Mouse (Mus musculus) frontal cortex, postnatal 14 days (tissue): ENCODE results near the gene Msrb3.
A peak's percentile ranks its signal among the peaks of the same experiment; 100 is the strongest.

Experiments used
- DNase-seq, 2 experiments: peaks; one replicate each; pipeline ENCODE4 v3.0.0; 2022; ENCODE audit warnings: low spot score in 2 of 2

The Msrb3 gene

GRCm38 (mm10) chr10:120898785-120899762 lies at the start of gene Msrb3:
Gene Msrb3 (minus strand): TSS chr10:120899101.
- DNase-seq: peak in 1 of 2 experiments; percentile 37

DNA sequence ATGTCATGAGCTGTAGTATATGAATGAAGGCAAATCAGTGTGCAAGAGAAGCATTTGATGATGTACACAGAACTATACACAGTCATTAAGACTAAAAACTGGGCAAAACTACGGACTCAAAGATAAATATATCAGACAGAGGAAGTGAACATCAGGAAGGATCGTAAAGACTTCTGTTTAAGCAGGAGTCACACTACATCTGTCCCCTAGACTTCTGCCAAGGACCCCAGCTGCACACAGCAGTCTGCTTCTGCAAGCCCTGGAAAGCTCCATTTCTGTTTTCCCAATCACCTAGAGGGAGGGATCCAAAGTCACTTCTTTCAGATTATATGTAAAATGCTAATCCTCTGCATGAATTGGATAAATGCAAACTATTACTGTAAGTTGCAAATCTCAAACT lies 49.6 kb upstream of the Msrb3 start:
- no peak for DNase-seq

GRCm38 (mm10) chr10:120947842-120948241 lies 48.9 kb upstream of the Msrb3 start:
- no peak for DNase-seq

- no peak for DNase-seq
These were observed 47.9 kb upstream of the Msrb3 start for GRCm38 (mm10) chr10:120946847-120947246.

DNA sequence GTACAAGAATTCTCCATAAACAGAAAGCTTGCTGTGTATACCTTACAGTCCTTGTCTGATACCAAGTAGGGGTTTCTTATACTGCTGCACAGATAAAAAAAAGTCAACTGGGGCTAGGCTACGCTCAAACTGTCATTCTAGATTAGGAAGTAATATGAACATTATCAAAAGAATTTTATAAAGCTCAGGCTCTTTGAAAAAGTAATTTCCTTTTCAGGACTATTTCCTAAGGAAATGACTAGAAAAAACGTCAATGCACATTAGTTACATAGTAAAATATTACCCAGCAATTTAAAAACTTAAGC lies 40.0 kb upstream of the Msrb3 start:
- no peak for DNase-seq

DNA sequence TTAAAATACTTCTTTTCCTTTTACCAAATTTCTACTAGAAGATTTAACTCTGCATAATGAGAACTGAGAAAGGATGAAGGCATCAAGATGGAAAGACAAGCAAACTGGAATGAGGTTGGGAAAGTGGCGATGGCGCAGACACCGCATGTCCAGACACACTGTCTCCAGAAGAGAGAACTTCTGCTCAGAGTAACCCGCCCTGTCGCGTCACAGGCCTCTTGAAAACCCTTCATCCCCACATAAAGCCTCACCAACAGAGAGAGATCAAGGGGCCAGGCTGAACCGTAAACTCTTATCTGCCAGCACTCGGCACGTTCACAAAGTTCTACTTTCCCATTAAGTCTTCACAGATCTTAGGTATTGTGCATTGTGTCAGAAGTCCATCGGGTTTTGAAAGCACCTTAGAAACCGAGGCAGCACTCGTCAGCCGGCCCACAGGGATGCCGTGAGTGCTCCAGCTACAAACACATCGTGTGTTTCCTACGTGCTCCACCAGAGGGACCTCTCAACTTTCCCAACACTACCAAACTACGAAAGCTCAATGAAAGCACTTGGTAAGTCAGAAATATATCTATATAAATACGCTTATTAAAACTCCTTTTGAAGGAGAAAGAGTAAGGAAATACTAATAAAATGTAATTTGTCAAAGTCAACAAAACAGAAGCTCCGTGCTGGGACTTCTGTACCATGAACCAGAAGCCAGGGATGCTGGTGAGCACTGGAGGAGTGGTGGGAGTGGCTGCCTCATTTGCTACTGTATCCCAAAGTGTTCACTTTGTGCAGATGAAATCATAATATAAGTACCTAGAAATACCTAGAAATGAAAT lies 39.4 kb upstream of the Msrb3 start:
- peak in 1 of 2 experiments; percentile 57 for DNase-seq

- DNase-seq: no peak
These were observed 30.6 kb upstream of the Msrb3 start for GRCm38 (mm10) chr10:120929536-120929935.

DNA sequence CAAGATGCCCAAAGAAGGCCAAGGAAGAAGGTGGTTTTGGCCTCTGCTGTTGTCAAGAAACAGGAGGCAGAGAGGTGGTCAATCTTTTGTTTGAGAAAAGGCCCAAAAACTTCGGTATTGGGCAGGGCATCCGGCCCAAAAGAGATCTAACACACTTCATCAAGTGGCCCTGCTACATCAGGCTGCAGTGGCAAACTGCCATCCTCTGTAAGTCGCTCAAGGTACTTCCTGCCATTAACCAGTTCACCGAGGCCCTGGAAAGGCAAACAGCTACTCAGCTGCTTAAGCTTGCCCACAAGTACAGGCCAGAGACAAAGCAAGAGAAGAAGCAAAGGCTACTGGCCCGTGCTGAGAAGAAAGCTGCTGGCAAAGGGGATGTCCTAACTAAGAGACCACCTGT lies 29.3 kb upstream of the Msrb3 start:
- no peak for DNase-seq

GRCm38 (mm10) chr10:120926156-120926555 lies 27.3 kb upstream of the Msrb3 start:
- DNase-seq: no peak

DNA sequence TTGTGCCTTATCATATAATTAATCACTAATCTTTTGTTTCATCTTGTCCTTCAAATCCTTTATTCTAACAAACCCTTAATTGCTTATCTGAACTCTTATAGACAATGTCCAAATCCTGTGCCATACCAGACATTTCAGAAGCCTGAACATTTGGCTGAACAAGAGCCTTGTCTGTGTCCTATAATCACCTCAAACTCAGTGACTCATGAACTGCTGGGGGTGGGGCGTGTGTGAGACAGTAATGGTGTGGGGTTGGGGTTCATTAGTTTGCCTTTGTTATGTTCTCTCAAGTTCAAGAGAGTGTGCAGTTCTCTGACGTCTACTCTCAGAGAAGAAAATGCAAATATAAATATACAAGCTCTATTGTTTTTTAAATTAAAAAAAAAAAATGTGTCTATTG lies 22.6 kb upstream of the Msrb3 start:
- no peak for DNase-seq

DNA sequence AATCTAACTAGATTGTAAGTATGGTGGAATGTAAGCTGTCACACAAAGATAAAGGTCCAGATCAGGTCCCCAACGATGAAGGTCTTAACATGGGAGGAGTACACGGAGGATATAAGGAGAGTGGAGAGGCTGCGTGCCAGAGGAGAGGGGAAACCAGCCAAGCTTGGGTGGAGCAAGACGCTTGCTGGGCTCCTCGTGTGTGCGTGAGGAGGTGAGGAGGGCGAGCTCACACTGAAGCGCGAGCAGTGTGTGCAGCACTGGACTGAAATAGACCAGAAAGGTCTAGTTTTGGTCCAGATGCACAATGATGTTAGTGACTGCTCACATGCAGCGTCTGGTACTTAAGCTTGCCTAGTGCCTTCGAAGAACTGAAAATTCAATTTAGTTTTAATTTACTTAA lies 21.7 kb upstream of the Msrb3 start:
- DNase-seq: no peak

DNA sequence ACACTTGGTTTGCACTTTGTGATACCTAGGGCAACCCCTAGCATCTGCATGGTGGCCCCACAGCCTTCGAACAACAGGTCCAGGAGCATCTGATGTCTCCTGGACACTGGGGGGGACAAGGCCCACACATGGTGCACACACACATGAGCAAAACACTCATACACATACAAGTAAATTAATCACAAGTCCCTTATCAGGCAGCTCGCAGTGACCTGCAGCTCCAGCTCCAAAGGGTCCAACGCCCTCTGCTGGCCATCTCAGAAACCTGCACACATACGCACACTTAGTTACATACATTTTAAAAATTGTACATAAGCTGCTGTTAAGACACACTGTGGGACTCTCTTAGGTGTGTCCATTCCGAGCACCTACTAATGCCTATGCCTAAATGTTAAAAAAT lies 17.3 kb upstream of the Msrb3 start:
- no peak for DNase-seq

- no peak for DNase-seq
These were observed 16.2 kb upstream of the Msrb3 start for GRCm38 (mm10) chr10:120914948-120915631.

GRCm38 (mm10) chr10:120914286-120914685 lies 15.4 kb upstream of the Msrb3 start:
- no peak for DNase-seq

- DNase-seq: no peak
These were observed 14.9 kb upstream of the Msrb3 start for GRCm38 (mm10) chr10:120913796-120914195.

- no peak for DNase-seq
These were observed 13.1 kb upstream of the Msrb3 start for GRCm38 (mm10) chr10:120911971-120912370.

- no peak for DNase-seq
These were observed 10.1 kb upstream of the Msrb3 start for GRCm38 (mm10) chr10:120908776-120909574.

DNA sequence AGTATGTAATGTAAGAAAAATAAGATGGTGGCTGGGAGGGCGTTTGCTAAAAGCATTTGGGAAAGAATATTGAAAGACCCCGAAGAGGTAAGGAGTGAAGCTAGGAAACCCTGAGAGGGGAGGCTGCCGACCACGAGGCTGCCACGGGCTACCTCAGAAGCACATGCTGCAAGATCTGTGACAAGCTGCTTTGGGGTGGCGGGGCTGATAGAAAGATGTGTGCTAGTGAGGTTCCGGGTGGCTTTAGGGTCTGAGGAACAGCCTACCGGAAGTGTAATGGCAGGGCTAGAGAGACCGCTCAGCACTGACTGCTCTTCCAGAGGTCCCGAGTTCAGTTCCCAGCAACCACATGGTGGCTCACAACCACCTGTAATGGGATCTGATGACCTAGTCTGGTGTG lies 5.8 kb upstream of the Msrb3 start:
- DNase-seq: no peak

GRCm38 (mm10) chr10:120903843-120904468 lies 5.1 kb upstream of the Msrb3 start:
- DNase-seq: no peak

DNA sequence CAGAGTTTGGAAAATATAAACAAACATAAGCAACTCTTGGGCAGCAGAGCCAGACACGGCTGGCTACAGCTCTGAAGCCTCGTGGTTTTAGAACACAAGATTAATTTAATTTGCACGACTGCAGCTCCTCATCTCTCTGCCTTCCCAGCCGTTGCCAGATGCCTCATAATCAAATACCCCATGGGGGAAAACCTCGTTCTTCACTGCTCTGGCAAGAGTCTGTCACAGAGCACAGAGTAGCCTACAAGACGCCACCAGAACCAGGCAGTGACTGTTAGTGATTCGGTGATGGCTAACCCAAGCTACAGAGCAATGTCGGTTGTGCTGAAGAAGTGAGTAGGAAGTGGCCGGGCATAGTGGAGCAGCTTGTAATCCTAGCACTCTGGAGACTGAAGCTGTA lies 2.8 kb upstream of the Msrb3 start:
- no peak for DNase-seq

DNA sequence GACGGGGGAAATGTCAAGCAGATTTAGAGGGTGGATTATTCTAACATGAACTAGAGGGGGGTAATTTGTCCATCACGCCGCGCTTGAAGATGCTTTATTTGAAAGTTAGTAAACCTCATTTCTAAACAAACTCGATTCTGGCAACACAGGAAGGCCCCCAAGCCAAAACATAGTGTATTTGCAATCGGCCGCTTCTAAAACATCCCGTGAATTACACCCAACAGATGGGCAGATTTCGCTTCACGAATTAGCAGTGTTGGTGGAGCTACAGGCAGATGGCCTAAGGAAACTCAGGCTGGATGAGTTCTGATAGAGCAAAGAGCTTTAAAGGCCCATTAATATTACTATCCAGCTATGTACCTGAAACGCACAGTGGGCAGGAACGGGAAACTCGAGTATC lies 1.2 kb upstream of the Msrb3 start:
- no peak for DNase-seq
